Mouse (Mus musculus): ENCODE results near the gene Dusp28. TPM values are rescaled to one million over a fixed set of nuclear protein-coding genes. Genes with fewer than 3 reads are reported as not detected.

The Dusp28 gene
- polyA plus RNA-seq, 1 experiment from 2014 or later, result 18.3 TPM

DNA sequence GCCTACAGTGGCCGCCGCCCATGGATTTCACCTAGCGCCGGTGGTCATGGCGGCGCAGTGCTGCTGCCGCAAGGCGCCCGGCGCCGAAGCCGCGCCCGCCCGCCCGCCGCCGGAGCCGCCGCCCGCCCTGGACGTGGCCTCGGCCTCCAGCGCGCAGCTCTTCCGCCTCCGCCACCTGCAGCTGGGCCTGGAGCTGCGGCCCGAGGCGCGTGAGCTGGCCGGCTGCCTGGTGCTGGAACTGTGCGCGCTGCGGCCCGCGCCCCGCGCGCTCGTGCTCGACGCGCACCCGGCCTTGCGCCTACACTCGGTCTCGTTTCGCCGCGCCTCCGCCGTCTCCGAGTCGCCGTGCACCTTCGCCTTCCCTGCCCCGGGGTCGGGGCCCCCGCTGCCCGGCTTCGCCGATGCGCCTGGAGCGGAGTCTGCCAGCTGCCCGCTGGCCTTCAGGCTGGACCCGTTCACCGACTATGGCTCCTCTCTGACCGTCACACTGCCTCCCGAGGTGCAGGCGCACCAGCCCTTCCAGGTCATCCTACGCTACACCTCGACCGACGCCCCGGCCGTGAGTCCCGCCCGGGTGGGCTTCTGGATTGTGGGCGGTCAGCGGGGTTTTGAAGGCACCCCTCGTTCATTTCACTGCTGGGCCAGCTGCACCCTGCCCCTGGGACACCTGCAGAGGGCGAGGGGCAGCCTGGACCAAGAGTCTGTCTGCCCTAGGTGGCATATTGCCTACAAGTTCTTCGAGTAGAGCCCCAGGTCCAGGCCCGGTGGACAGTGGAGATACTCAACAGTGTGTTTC is 4.3 kb downstream of the Dusp28 start:
- Histone ChIP-seq H3K27me3 (replicated peaks; ENCODE audit: insufficient read depth, low read length) (no peaks in the 10 kb centered on the region), H3K4me2 (replicated peaks; ENCODE audit: low read depth, low read length) (peak overlapping the region; percentile 96), H3K9ac (replicated peaks; ENCODE audit: low read depth) (peak overlapping the region; percentile 89), H3K27ac (ENCODE audit: low read length) (peak overlapping the region; percentile 96), H3K9me3 (ENCODE audit: low read length) (no peaks in the 10 kb centered on the region), H3K4me1 (ENCODE audit: insufficient read depth, low read depth, low read length) (peaks cover 22% of the 10 kb centered on the region), H3K36me3 (ENCODE audit: insufficient read depth, low read length) (peaks cover 16% of the 10 kb centered on the region; the same call in 1 of the 2 replicates), H3K4me3 (ENCODE audit: low read depth, low read length) (peak overlapping the region; percentile 81)
- WGBS, result under 1% methylated on average over 63 of the region's 85 CpGs
- DNase-seq (ENCODE audit: low spot score) (peak; percentile 67), ATAC-seq (peak; percentile 51)
- TF ChIP-seq CTCF (IDR thresholded peaks at IDR 0.05) (no peak), EP300 (IDR thresholded peaks at IDR 0.05) (no peak)

DNA sequence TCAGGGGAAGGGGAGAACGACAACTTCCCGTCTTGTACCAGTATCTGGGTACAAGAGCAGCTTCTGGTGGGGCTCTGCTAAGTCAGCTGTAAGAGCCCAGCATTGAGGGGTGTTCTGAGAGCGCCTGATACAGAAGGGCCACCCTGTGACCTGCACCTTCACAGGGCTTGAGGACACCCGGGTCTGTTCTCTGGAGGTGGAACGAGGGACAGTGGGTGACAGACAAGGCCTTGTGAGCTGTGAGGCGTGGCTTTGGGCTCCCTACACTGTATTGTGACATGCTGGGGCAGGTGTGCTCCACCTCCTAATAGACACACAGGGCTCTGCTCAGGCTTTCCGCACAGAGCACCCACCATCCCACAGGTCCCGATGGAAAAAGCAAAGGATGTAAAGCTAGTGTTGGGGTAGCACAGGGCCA is 4.9 kb downstream of the Dusp28 start:
- Histone ChIP-seq H3K4me3 (ENCODE audit: low read depth, low read length) (peak overlapping the region; percentile 81), H3K4me1 (ENCODE audit: insufficient read depth, low read depth, low read length) (peaks cover 22% of the 10 kb centered on the region), H3K27ac (ENCODE audit: low read length) (peak overlapping the region; percentile 96), H3K9ac (replicated peaks; ENCODE audit: low read depth) (peak overlapping the region; percentile 89; the same call in 1 of the 2 replicates), H3K4me2 (replicated peaks; ENCODE audit: low read depth, low read length) (peak overlapping the region; percentile 96), H3K36me3 (ENCODE audit: insufficient read depth, low read length) (peaks cover 20% of the 10 kb centered on the region; the same call in 1 of the 2 replicates), H3K9me3 (ENCODE audit: low read length) (no peaks in the 10 kb centered on the region), H3K27me3 (replicated peaks; ENCODE audit: insufficient read depth, low read length) (no peaks in the 10 kb centered on the region)
- no peak for TF ChIP-seq EP300 (IDR thresholded peaks at IDR 0.05)
- no peak for TF ChIP-seq CTCF (IDR thresholded peaks at IDR 0.05)
- 36% methylated on average over 8 of the region's 8 CpGs for WGBS
- DNase-seq (ENCODE audit: low spot score) (no peak), ATAC-seq (no peak)

DNA sequence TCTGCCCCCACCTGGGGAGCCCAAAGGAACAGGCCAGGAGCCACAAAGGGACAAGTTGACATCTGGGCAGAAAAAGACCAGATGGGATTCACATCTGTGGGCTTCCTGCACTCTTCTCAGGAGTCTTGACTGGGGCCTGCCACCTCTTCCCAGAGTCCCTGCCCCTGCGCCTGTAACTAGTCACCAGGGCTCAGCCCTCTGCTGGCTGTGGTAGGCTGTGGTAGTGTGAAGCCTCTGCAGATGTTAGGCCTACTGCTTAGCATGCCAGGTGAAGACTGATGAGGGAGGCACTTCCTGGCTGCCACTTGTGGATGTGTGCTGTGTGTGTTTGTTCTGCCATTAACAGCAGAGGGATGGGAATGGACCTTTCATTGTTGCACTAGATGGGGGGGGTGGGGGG is 5.5 kb downstream of the Dusp28 start:
- no peaks in the 10 kb centered on the region for H3K27me3 ChIP-seq (replicated peaks; ENCODE audit: insufficient read depth, low read length)
- 63% methylated on average over 1 of the region's 1 CpGs for WGBS
- no peak for DNase-seq (ENCODE audit: low spot score)
- H3K4me1 ChIP-seq (ENCODE audit: insufficient read depth, low read depth, low read length), result peaks cover 22% of the 10 kb centered on the region
- 0 out of 2 replicates have a peak overlapping the region, but pooled peaks have one; percentile 24 for H3K9ac ChIP-seq (replicated peaks; ENCODE audit: low read depth)
- H3K9me3 ChIP-seq (ENCODE audit: low read length), result no peaks in the 10 kb centered on the region
- H3K27ac ChIP-seq (ENCODE audit: low read length), result no peak overlapping the region
- TF ChIP-seq CTCF (IDR thresholded peaks at IDR 0.05) (peak; percentile 57), EP300 (IDR thresholded peaks at IDR 0.05) (no peak)
- ATAC-seq, result no peak
- H3K4me2 ChIP-seq (replicated peaks; ENCODE audit: low read depth, low read length), result peak overlapping the region; percentile 96
- H3K36me3 ChIP-seq (ENCODE audit: insufficient read depth, low read length), result peaks cover 25% of the 10 kb centered on the region; the same call in 1 of the 2 replicates
- H3K4me3 ChIP-seq (ENCODE audit: low read depth, low read length), result peak overlapping the region; percentile 81

DNA sequence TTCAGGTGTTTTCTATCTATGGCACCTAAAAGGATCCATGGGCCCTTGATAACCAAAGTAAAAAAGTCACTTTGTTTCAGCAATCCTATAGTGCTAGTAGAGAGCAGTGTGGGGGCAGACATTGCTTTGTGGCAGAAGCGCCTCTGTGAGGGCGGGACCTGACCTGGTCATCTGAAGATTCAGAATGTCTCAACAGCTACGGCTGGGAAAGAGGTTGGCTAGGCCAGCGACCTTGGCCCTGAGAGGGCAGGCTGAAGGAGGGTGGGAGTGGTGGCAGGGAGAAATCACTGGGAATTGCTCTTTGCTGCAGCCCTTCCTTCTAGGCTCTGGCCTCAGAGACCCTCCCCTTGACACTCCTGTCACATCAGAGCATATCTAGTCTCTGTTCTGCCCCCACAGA is 7.5 kb downstream of the Dusp28 start:
- Histone ChIP-seq H3K27me3 (replicated peaks; ENCODE audit: insufficient read depth, low read length) (no peaks in the 10 kb centered on the region), H3K4me1 (ENCODE audit: insufficient read depth, low read depth, low read length) (peaks cover 16% of the 10 kb centered on the region), H3K9ac (replicated peaks; ENCODE audit: low read depth) (no peak overlapping the region), H3K36me3 (ENCODE audit: insufficient read depth, low read length) (peaks cover 44% of the 10 kb centered on the region), H3K9me3 (ENCODE audit: low read length) (no peaks in the 10 kb centered on the region), H3K4me3 (ENCODE audit: low read depth, low read length) (no peak overlapping the region), H3K27ac (ENCODE audit: low read length) (no peak overlapping the region), H3K4me2 (replicated peaks; ENCODE audit: low read depth, low read length) (no peak overlapping the region)
- DNase-seq (ENCODE audit: low spot score), result no peak
- TF ChIP-seq EP300 (IDR thresholded peaks at IDR 0.05) (no peak), CTCF (IDR thresholded peaks at IDR 0.05) (no peak)
- no peak for ATAC-seq
- WGBS, result 75% methylated on average over 4 of the region's 4 CpGs

DNA sequence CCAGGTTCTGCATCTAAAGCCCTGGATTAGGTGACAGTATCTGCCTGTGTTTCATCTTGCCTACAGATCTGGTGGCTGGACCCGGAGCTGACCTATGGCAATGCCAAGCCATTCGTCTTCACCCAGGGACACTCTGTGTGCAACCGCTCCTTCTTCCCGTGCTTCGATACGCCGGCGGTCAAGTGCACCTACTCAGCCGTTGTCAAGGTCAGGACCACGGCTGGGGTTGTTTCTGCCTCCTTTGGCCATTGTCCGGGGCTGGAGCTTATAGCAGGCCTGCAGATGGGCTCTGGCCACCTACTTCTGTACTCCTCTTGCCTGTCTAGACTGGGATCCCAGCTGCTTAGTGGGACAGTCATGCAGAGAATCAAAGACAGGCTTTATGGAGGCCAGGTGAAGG is 8.2 kb downstream of the Dusp28 start:
- DNase-seq (ENCODE audit: low spot score) (no peak), ATAC-seq (no peak)
- TF ChIP-seq CTCF (IDR thresholded peaks at IDR 0.05), result no peak
- TF ChIP-seq EP300 (IDR thresholded peaks at IDR 0.05), result no peak
- no peaks in the 10 kb centered on the region for H3K9me3 ChIP-seq (ENCODE audit: low read length)
- H3K4me1 ChIP-seq (ENCODE audit: insufficient read depth, low read depth, low read length), result peaks cover 9% of the 10 kb centered on the region
- H3K27ac ChIP-seq (ENCODE audit: low read length), result no peak overlapping the region
- H3K36me3 ChIP-seq (ENCODE audit: insufficient read depth, low read length), result peaks cover 51% of the 10 kb centered on the region
- no peak overlapping the region for H3K9ac ChIP-seq (replicated peaks; ENCODE audit: low read depth)
- 94% methylated on average over 11 of the region's 11 CpGs for WGBS
- H3K4me2 ChIP-seq (replicated peaks; ENCODE audit: low read depth, low read length), result no peak overlapping the region
- H3K27me3 ChIP-seq (replicated peaks; ENCODE audit: insufficient read depth, low read length), result no peaks in the 10 kb centered on the region
- H3K4me3 ChIP-seq (ENCODE audit: low read depth, low read length), result no peak overlapping the region

DNA sequence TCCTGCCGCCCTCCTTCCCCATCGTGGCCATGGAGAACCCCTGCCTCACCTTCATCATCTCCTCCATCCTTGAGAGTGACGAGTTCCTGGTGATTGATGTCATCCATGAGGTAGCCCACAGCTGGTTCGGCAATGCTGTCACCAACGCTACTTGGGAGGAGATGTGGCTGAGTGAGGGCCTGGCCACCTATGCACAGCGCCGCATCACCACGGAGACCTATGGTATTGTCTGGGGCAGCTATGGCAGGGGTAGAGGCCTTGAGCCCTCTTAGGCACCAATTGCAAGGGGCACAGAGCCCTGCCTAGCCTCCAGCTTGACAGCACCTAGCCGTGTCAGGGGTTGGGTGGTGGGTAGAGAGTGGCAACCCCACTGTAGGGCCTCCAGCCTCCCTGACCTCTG is 9.9 kb downstream of the Dusp28 start:
- Histone ChIP-seq H3K9me3 (ENCODE audit: low read length) (no peaks in the 10 kb centered on the region), H3K36me3 (ENCODE audit: insufficient read depth, low read length) (peaks cover 58% of the 10 kb centered on the region), H3K9ac (replicated peaks; ENCODE audit: low read depth) (no peak overlapping the region), H3K4me1 (ENCODE audit: insufficient read depth, low read depth, low read length) (peaks cover 6% of the 10 kb centered on the region; the same call in 1 of the 2 replicates), H3K4me3 (ENCODE audit: low read depth, low read length) (no peak overlapping the region), H3K27me3 (replicated peaks; ENCODE audit: insufficient read depth, low read length) (no peaks in the 10 kb centered on the region), H3K27ac (ENCODE audit: low read length) (no peak overlapping the region), H3K4me2 (replicated peaks; ENCODE audit: low read depth, low read length) (no peak overlapping the region)
- 92% methylated on average over 9 of the region's 9 CpGs for WGBS
- ATAC-seq (no peak), DNase-seq (ENCODE audit: low spot score) (no peak)
- TF ChIP-seq EP300 (IDR thresholded peaks at IDR 0.05) (no peak), CTCF (IDR thresholded peaks at IDR 0.05) (no peak)

All from lung, postnatal 0 days (tissue).